Mouse (Mus musculus) layer of hippocampus, adult 9-10 months (tissue): ENCODE data around the gene Tagln3.
A peak's percentile ranks its signal among the peaks of the same experiment; 100 is the strongest.

Experiments
- DNase-seq: peaks from one replicate; pipeline ENCODE4 v3.0.0; 2022; ENCODE audit warnings: low spot score

Tagln3 gene

DNA sequence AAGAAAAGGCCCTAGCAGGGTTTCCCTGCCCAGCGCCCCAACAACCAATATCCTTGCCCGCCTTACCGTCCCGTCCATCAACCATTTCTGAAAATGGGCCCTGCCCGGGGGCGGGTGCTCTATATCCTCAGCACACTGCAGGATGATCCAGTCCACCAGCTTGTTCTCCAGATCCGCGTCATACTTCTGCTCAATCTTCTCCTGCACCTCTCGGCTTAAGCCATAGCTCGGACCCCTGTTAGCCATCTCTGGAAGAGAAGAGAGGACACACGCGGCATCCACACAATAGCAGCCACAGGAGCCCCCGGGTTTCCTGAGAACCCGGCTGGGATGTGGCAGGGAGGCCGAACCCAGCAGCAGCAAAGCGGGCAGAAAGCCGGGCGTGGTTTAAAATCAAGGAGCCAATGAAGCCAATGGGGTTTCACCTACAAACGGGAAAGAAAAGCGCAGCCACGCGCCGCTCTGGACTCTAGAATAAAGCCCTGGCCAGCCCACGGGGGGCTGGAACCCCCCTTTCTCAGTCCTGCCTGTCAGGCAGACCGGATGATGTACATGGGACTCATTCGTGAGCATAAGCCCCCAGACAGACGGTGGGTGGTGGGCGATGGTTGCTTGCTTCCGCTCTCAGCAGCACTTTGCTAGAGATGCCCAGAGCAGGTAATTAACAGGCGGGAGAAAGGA, at the start of gene Tagln3:
Gene Tagln3, minus strand, starts transcription at position 548 of the 681 bp plus-strand sequence.
- DNase-seq: peak; percentile 50

DNA sequence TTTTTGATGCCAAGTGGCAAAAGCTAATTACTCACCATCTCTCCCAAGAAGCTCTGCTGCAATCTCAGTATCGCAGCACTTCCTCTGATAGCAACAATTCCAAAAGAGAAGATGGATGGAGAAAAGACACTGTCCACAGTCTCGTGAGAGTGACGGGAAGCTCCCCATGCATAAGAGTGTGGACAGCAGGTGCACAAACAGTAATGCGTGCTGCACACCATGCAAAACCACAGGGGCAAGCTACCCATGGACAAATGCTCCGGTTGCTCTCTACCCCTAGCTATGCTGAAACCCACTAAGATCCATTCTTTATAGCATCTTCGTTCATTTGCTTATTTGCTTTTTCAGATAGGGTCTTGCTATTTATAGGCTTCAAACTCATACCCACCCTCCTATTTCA, 46.5 kb upstream of the Tagln3 start:
- no peak for DNase-seq

DNA sequence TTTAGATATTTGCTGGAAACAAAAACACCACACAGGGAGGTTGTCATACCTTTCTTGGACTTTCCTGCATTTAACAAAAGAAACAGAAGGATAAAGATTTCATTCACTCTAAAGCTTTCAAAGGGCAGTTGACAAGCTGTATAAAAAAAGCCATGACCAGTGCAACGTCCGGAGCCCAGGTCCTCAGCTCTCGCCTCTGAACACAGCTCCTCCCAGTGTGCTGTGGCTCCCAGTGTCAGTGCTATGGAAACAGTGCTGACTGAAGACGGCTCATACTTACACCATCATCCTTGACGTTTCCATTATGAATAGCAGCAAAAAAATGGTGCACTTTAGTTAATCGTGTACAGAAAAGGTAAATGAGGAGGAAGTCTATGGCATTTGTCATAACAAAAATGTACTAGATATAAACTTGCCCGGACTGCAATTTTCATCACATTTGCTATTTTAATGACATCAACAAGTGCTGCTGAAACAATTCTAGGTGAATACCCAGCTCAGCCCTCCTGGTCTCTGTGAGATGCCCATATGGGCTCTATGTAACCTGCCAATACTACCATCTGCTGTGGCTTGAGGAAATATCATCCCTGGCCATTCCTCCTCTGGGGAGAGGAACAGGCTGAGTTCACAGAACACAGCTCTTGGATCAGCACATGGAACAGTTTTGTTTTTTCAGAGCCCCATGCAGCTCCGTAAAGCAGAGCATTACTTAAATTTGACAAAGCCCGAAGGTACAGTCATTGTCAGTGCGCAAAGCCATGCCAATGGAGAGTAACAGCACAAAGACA, 43.6 kb upstream of the Tagln3 start:
- no peak for DNase-seq

DNA sequence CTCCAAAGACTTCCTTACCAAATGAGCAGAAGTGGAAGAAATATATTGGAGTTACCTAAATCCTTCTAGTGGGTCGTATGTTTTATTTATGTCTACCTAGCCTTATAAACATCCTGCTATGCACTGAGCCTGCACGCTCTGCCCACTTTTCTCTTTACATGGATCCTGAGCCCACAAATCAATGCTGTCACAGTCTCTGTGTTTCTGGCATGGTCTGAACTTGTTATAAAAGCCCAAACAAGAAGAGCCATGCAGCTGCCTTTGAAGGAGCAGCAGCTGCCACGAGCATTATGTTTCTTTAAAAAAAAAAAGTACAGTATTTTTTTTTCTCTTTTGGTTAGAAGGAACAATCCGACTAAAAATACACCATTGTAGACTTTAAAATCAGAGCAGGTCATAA, 43.0 kb upstream of the Tagln3 start:
- no peak for DNase-seq

DNA sequence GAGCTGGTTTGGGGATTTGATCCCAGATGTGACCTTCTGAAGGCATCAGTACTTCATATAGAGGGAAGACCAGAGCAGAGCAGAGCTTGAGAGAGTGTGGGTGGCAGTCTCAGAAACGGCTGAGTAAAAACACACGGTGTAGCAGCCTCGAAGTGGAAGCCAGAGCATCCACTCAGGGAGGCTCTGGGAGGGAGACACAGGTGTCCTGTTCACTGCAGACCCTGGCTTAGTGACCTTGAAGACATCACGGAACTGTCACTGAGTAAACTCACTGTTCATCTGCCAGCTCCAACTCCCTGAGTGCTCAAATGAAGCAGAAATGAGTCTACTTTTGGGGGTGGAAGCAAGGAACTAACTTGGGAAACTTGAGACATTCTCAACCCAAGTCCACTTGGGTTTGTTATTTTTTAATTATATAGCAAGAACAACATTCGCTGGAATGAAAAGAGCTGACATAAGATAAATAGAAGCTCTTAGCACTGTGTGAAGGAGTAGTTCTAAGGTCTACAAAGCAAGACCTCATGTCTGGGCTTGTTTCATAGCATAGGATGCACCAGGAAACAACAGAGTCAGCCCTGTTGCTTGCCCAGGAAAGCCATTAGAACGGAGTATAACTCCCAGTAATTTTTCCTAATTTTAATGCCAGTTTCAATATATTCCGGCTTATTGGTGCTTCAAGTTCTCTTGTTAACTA, 41.5 kb upstream of the Tagln3 start:
- DNase-seq: no peak

DNA sequence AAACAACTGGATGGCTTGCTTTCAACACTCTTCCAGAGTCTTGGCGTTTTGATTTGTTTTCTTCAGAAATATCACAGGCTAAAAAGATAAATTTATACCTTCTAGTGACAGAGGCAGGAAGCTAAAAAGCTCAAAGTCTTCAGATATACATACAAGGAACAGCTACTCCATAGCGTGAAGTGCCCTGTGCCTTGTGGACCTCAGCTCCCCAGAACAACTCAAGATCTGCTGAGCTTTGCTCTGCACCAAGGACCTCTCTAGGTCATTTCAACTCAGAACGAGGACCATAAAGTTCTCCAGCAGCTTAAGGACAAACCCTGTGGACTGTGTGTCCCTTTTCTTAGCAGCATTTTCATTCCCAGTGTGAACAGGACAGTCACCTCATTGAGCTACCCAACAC, 40.7 kb upstream of the Tagln3 start:
- no peak for DNase-seq

DNA sequence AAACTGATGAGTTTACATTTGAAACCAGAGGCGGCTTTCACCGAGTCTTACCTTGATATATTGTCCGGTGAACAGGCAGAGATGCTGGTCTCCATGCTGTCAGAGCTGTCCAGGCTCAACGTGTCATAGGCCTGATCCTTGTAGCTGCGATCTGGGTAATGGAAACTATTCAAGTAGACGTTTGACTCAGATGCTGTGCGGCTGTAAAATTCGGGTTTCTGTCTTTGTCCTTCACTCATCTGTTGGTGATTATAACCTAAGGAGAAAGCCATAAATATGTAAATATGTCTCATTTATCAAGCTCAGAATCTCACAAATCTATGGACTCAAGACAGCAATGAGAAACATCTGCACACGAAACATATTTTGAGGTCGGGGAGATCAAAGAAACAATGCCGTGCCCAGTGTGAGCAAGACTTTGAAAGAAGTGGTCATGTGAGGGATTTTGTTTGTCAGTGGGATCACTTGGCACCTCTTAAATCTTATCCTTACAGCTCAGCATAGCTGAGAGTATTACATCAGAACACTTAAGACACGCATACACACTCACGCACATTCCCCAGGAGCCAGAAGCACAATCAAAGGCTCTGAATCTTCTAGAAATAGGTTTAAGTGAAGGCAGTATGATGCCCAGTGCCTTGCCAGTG, 38.6 kb upstream of the Tagln3 start:
- no peak for DNase-seq

DNA sequence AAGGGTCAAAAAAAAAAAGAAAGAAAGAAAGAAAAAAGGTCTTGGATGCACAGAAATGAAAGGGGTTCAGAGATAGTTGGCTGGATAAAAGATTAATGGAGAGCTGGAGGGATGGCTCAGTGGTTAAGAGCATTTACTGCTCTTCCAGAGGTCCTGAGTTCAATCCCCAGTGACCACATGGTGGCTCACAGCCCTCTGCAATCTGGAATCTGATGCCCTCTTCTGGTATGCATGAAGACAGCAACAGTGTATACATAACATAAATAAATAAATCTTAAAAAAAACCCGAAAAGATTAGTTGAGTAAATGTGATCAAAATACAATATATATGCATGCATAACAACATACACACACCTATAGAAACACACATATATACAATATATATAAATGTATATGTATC, 37.0 kb upstream of the Tagln3 start:
- no peak for DNase-seq

DNA sequence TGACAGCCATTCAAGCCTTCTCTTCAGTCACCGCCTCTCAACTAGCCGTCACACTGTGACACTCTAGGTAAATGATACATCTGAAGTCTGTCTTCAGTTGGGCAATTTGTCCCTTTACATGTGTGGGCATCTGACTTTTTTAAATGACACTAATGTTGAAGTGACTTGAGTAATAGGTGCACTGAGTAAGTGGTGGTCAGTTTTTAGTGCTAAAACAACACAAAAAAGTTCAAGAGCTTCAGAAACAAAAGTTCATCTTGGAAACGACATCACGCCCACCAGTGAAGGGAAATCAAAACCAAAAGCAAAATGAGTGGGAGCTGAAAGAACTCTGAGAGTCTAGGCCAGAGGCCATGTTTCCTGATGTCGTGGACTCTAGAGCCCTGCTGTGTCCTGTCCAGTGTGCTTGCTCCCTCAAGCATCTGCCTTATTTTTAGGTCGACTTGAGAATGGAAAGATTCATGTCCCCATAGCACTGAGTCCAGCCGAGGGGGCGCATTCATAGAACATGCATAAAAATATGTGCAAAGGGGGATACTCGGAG, 34.4 kb upstream of the Tagln3 start:
- DNase-seq: no peak

DNA sequence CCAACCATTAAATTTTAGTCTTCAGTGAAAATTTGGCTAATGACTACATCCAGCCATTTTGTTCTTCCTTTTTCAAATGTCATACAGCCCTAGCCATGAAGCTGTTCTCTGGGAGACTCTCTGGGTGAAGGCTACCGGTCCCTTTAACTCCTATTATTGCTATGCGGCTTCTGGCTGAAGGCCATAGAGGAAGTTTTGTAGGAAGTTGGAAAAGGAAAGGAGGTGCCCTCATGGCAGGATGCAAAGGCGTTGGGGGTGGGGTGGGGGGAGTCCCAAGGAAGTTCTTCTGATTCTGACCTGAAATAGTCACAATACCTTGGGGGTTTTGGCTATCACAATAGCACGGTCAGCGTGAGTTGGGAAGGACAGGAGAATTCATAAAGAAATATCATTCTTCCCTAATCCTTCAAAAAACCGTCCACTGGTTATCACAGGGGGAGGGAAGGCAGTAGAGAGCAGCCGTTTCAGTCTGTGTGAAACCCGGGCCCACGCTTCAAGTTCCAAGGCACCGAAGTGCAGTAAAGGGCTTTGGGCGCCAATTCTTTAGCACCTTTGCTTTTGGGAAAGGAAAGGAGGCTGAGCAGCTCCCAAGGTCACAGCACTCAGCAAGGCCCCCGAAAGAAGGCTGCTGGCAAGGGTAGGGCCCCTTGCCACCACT, 33.1 kb upstream of the Tagln3 start:
- no peak for DNase-seq

DNA sequence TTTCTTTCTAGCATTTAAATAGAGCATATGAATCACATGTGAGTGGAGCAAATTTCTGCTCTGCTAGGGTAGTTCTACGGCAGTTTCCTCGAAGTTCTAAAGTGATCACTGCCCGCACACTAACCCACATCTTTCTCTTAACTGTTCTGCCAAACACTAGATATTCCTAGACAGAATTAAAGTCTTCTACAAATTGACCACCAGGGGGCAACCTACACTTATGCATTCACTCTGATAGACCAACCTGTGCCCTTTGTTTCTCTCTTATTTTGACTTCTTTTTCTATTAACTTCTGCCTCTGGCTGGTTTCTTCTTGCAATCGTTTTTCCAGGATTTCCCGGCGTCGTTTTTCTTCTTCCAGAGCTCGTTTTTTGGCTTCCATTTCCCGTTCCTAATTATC, 32.4 kb upstream of the Tagln3 start:
- peak; percentile 72 for DNase-seq

DNA sequence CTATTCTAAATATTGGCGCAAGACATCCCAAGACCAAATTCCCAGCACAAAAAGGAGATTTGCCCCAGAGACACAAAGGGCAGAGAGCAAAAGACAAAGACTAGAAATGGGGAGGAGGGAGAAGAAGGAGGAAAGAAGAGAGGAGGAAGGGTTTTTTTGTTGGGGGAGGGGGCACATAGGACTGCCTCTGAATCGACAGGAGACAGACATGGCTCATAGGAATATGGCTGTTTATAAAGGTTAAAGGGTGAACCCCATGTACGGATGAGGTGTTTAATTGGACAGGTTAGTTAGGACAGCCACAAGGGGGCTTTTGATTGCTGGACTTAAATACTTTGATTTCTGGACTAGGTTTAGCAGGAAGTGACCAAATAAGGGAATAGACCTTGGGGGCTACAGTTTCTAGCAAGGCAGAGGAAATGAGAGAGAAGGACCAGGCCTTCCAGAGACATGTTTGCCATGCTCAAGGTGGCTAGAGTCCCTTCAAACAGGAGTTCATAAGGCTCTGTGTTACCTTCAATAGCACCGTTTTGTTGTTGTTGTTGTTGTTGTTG, 19.3 kb upstream of the Tagln3 start:
- no peak for DNase-seq

DNA sequence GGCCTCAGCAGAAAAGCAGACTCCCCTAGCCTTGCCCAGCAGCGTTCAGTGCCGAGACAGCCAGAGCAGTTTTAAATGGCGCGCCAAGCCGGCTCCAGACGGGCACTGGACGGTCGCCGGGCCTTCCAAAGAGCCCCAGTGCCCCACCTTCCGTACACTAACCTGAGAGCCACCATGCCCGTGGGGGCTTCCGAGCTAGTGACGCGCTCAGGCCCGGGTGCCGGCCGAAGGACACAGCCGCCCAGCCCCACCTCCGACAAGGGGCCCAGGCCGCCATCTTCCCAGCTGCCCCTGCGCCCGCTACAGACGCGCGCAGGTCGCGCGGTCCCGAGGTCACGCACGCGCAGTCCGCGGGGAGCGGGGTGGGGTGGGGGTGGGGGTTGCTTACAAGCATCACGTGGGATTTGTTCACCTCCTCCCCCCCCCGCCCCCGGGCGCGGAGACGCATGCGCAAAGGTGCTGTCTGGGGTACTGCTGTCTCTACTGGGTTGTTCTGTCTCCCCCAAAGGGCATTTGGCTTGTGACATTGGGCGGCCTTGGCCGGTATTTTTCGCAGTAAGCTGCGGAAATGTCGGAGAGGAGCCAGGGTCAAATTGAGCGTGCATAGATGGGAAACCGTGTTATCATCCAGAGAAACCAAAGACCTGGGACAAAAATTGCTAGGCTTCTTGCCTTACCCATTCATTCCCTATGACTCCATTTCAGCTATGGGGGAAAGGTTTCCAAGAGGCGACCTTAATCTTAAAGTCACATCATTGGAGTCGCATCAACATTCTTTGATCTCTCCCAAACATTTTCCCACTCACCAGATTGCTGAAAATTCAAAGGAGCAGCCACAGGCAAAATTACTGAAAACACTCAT, 18.4 kb upstream of the Tagln3 start, which contains the start of gene Abhd10:
Gene Abhd10, minus strand, starts transcription at position 341 of the 862 bp plus-strand sequence.
- peak; percentile 85 for DNase-seq

DNA sequence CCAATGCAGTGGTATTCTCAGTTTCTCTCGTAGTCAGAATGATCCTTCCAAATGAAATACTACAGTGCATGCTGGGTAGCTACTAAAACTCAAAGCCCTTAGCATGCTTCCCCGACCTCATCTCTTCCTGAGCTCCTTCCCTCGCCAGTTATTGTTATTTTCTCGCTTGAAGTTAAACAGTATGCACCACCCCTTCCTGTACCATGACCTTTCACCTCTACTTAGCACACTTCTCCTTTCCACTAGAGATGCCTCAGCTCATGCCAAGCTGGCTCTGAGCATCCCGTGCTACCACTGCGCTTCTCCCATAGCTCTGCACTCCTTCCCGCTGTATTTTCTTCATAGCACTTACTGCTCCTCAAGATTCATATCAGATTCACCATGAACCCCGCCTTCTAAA, 13.5 kb upstream of the Tagln3 start:
- DNase-seq: no peak

DNA sequence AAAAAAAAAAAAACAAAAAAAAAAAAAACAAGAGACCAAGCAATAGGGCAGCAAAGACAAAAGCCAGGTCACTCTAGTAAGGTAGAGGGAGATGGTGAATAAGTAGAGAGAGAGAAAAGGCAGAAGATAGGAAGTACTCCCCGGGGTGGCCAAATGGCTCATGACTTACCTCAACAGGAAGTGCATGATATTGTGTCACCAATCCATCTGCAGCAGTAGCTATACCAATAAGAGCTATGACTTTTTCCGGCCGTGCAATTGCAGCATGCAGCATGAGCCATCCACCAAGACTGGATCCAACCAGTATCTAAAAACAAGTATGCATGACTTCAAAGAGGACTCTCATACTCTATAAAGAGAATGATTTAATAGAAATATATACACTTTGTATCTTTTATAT, 12.3 kb upstream of the Tagln3 start:
- no peak for DNase-seq

DNA sequence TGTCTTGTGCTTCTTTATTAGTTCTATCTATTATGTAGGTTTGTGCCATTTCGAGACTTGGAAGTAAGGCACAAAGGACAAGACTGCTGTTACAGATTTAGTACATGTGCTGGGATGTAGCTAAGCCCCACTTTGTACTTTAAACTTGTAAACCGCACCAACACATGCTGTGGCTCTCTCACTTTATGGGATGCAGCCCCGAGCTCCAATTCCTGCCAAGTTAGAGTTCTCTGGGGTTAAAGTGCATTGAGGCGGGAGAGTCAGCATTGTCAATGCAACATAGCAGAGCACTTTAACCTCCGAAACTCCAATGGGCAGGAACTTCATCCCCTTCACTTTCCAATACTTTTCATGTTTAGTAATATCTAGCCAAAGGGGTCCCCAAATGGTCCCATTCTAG, 4.8 kb upstream of the Tagln3 start:
- no peak for DNase-seq

DNA sequence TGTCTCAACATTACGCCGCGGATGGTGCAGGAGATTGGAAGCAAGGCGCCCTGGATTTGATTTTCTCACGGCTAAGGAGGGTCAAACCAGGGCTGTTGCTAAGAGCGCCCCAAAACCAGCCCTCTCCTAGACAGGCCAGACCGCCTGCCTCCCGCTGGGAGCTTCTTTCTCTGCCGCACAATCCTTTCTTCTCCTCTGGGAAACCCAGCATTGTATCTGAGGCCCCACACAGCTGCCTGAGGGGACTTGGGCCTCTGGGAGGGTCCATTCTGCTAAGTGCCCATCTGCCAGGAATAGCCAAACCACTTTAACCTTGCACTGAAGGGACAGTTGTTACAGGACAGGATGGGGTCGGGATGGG, 314 bp upstream of the Tagln3 start:
- peak; percentile 26 for DNase-seq

DNA sequence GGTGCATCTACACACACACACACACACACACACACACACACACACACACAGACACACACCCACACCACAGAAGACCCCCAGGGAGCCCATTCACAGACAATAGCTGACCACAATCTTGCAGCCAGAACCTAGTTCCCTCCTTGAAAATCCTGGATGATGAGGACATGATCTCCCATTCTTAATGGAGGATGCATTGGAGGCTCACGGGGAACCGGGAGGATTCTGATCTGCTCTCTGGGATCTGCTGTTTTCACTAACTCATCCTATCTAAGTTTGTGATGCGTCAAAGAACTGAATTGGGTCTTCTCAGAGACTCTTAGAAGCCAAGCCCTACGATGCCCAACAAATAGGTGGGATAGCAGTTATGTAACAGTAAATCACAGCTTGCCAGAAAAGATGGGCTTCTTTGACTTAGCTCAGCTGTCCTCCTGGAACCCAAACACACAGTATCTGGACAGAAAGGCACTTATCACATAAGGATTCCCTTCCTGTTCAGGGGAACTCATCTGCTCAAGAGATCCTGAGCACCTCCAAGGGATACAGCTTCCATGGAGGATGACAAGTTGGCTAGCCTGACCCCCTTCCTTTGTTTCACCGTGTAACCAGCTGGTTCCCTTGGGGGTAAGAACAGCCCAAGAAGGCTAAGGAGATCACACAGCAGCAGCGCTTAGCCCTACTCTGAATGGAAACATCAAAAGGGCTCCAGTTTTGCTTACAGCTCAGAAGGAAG, 1.1 kb downstream of the Tagln3 start:
- no peak for DNase-seq

DNA sequence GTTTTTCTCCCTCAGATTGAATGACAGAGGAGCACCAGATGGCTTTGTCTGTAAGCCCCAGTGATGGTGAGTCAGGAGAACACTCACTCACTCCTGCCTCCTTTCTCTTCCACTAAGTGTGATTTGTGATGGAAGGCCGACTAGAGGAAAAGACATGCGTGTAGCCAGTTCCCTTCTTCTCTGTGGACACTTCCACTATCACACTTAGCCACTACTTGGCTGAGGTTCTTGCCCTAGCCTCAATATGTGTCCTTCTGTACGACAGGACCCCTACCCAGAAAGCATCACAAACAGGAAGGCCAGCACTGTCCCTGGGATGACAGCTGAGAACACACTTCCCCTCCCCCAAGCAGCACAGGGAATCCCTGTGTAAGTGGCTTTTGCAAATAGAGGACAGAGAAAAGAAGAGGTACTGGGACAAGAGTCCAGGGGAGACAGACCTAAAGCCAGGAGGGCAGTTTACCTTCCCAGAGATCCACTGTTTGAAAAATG, 1.9 kb downstream of the Tagln3 start:
- DNase-seq: peak; percentile 48
